Mouse (Mus musculus) monocyte, adult 2 months (primary cell): ENCODE measurements around the gene Fam122a.

Experiments
- DNase-seq, 2 experiments: peaks; one replicate each; pipeline ENCODE4 v3.0.0; 2022; ENCODE audit warnings: low spot score in 2 of 2, low read depth in 1 of 2

Gene Fam122a

GRCm38 (mm10) chr19:24490275-24490674 lies 13.1 kb upstream of the Fam122a start:
- no peak for DNase-seq

DNA sequence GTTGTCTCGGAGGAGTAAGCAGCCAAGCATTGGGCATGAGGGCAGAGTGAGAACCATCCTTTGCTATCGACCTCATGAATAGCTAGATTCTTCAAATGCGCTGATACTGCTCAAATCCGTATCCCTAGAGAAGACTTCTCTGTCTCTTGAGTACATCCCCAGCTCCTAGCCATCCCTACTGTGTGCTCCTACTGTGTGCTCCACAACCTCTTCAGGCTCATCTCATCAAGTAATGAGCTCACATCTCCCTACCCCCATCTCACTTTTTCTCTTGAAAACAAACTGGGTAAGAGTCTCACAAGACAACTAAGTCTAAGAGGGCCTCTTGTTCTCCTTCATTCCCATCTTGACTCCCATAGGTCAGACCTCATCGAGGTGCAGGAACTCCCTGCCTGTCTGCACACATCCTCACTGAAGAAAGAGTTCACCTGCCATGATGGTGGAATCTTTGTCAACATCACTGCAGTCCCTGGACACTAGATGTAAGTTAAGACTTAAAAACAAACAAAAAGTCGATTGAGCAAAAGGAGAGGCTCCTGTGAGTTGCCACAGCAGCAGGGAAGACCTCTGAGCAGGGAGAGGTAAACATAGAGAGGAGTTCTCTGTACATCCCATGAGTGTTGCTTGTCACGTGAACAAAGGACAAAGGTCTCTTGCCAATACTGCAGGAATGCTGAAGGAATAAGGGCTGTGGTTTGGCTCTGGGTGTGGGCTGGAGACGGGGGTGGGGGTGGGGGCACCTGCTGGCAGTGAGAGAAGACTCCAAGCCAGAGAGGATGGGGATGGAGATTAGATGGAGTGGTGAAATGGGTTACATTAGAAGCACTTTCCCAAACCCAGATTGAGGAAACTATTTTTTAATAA lies 9.5 kb upstream of the Fam122a start:
- DNase-seq: no peak

- no peak for DNase-seq
Observed at GRCm38 (mm10) chr19:24484612-24485194, 7.5 kb upstream of the Fam122a start.

DNA sequence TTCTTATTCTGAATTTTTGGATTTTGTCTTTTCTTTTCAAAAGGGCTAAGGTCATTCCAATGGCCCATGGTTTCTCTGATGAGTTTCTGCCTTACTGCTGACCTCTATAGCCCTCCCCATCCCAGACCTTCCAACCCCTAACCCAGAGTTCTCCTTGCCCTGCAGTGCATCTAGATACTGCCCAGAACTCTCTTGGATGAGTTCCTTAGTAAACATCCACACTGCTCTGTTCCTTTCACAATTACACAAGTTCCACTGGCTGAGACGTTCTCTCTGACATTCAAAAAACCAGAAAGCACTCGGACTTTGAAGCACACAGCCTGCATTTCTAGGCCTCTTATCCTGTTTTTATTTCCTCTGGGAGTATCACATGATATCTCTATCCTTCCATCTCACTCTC lies 3.8 kb upstream of the Fam122a start:
- DNase-seq: no peak

DNA sequence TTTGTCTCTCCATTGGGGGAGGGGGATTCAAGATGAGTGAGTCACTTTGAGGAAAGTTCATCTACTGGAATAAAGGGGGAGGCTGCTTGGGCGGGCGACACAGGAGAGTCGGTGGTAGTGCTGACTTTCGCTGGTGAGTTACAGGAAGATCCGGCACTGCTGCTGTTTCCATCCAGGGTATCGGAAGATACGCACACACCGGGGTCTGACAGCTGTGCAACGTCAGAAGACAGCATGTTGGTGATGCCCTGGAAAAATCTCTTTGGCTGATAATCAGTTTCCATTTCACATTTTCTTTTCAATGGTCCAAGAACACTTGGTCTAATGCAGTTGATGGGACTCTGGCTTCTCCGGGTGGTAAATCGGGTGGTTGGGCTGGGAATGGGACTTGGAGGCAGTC lies 695 bp downstream of the Fam122a start:
- no peak for DNase-seq

- DNase-seq: no peak
Observed at GRCm38 (mm10) chr19:24475281-24475680, 1.9 kb downstream of the Fam122a start.

DNA sequence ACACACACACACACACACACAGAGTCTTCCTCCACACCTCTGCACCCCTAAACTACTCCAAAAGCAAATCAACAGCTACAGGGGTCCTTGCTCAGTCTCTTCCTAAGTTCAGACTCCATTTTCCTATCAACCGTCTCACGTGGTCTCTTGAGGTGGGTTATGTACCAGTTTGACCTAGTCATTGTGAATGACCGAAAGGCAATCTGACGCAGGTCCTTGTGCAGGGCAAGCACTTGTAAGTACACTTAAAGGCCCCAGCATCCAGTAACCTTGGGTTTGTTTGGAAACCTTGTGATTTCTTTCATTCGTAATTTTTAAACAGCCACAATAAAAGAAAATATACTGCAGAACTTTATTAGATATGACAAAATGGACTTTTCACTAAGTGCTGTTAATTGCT lies 4.6 kb downstream of the Fam122a start:
- no peak for DNase-seq

DNA sequence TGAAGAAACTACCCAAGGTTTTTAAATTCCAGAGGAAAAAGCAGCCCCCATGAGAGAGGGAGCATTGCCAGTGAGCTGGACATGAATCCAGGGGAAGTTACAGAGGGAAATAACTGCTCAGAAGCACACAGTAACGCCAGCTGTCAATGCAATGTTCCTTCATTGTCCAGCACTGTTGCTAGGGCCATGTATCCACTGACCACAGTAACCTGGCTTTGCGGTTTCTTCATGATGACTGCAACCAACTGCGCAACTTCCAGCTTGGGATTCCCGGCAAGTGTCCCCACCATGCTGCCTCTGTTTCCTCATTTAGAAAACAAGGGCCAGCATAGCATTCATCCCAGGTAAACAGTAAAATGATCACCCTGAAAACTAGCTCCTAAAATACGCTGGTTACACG lies 5.6 kb downstream of the Fam122a start:
- DNase-seq: no peak

DNA sequence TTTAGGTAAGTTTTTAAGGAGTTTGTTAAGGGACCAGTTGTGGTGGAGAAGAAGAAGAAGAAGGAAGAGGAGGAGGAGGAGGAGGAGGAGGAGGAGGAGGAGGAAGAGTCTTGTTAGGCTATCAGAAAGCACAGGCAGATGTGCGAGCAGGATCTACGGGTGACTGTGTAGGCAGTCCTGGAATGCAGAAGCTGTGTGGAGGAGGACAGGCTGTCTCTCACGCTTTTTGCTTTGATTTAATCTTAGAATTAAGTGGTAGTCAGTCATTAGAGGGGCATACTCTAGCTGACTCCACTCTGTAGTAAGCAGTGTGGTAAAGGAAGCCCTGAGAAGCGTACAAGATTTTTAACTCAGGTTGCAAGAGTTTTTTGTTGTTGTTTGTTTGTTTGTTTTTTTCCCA lies 7.9 kb downstream of the Fam122a start:
- DNase-seq: no peak

DNA sequence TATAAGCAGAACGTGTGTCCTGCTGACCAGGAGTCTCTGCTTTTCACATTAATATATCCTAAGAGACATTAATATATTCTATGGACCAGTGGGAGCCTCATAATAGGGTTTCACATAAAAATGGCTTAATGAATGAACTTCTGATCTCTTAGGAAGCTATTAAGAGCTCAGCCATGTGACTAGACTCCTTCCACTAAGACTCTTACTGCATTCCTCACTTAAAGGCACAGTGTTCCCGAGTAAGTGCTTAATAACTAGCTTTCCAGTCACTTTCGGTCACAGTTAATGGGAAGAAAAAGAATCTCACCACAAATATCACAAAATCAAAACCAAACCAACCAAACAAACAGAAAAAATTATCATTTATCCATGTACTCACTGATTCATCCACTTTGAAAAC lies 8.5 kb downstream of the Fam122a start:
- DNase-seq: no peak

DNA sequence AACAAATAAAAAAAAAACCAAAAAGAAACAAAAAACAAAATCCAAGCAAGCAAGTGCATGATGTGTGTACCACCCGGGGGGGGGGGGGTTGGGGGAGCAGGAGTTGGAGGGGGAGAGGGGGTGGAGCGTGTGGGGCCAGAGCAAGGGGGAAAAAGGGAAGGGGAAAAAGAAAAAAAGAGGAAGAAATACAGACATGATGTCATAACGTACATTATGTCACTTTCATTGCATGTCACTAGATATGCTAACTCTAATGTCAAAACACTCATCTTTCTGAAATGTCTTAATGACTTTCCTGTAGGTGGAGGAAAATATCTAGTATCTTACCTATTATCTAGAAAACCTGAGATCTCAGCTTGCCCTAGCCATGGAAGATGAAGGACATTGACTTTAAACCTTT lies 14.1 kb downstream of the Fam122a start:
- DNase-seq: no peak

DNA sequence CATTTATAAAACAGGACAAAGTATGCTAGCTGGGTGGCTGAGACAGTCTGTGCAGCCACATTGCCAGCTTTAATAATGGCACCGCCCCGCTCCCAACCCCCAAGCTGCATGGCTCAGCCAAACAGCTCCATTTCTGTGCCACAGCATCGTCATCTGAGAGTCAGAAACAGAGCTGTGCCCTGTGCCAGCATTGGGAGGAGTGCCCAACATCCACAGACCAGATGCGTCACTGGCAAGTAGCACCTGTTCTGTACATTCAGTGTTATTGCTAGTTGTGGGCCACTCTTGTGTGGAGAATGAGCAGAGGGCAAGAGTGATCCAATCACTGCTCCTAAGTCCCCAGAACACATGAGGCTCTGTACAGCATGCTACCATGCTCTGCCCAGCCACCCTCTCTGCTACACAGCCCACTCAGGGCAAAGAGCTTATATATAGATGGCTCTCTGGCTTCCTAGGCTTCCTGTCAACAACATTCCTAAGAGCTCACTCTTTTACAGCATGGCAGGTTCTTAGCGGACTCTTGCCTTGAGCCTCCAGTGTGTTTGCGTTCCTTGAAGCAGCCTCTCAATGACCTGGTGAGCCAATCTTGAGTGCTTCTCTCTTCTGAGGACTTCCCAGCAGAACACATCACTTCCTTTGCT lies 20.4 kb downstream of the Fam122a start:
- DNase-seq: no peak

DNA sequence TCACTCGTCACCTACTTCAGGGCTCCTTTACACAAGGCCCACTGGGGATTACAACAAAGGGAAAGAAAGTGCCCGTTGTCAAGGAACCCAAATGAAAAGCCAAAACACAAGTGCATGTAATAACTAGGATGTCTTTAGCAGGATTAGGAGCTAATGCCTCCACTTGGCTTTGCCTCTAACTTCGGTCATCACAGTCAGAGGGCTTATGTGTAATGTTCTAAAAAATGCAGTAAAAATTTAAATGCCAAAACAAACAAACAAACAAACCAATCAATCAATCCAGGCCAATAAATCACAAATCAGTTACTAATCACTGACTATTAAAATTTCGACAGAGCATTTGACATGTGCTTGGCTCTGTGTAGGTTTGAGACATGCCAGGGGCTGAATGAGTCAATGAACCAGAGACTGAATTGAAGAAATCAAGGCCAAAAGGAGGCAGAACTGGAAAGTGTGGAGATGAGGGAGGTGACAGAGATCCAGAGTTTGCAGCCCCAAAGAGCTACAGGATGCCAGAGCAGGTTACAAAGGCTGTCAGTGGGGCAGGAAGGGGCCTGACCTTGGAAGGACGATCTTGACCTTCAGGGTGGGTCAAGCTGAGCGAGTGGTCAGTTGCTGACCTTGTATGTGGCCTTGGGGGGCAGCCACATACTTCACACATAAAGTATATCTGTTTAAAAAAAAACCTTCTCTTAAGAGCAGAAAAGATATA lies 21.8 kb downstream of the Fam122a start:
- no peak for DNase-seq

DNA sequence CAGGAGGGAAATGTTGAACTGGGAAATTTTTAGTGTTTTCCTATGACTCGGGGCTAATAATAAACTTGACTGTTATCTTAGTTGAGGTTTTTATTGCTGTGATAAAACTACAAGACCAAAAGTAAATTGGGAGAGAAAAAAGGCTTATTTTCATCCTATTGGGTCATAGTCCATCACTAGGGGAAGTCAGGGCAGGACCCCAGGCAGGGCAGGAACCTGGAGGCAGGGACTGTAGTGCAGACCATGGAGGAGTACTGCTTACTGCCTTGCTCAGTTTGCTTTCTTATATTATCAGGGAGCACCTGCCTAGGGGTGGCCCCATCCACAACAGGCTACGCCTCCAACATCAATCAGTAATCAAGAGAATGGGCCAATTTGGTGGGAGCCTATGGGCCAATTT lies 22.7 kb downstream of the Fam122a start:
- DNase-seq: no peak

DNA sequence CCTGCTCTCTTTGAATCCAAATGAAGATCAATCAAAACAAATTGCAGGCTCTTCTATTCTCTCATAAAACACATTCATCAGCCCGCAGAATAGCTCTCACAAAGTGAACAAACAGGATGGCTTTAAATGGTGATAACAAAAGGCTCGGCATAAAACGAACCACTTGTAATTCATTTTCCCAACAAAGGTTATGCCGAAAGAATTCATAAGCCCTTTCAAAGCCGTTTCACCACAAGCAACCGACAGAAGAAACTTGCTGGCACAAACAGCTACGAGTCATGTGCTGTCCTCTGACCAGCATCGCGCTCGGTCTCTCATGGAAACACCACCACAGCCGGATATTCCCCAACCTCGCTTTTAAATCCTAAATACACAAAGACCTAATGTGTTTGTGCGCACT lies 23.8 kb downstream of the Fam122a start:
- DNase-seq: no peak

GRCm38 (mm10) chr19:24452441-24452898 lies 24.7 kb downstream of the Fam122a start:
- DNase-seq: no peak

DNA sequence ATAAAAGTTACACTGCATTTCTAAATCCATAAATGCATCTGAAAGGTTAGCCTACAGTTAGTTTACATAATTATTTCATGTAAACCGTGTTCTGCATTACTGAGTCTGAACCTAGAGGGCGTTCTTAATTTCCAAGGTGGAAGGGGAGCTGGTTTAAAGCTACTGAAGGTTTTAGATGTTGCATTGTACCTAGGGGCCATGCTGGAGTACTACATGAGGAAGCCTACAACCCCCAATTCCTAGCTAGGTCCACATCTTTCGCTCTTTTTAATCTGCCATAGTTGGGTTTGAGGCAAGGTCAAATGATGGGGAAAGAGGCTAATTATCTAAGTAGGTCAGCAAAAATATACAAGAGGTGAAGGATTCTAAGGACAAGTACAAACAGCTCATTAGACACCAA lies 25.5 kb downstream of the Fam122a start:
- no peak for DNase-seq

DNA sequence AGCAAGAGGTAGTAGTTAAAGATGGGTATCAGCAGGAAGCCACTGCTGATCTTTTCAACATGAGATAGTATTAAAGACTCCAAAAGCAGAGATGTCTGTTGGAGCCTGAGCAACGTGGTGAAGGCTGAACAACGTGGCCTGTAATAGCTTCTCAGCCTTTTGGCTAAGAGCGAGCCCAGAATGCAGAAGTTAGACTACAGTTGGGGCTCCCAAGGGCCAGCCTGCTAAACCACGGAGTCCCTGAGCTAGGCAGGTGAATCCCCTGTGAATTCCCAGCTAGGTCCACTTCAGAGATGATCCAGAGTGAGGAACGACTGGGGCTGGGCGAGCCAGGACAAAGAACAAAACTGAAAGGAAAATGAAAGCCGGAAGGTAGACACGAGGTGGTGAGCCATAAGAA lies 26.4 kb downstream of the Fam122a start:
- DNase-seq: no peak

GRCm38 (mm10) chr19:24444322-24444721 lies 32.8 kb downstream of the Fam122a start:
- no peak for DNase-seq

DNA sequence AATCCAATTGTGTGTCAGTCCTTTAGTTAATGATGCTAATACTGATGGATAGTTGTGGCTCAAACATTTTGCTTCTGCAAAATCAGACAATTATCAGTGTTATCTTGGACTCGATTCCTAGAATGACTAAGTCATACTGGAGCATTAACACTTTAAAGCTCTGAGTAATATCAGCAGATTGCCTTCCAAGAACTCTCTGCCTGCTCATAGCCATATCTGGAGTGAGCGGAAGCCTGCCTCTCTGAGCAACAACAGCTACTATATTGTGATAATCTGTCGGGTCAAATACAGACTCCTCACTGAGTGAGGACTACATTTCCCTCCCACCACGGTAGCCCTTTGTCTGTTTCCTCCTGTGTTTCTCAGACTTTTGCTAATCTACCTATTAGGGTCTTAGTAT lies 37.4 kb downstream of the Fam122a start:
- no peak for DNase-seq

DNA sequence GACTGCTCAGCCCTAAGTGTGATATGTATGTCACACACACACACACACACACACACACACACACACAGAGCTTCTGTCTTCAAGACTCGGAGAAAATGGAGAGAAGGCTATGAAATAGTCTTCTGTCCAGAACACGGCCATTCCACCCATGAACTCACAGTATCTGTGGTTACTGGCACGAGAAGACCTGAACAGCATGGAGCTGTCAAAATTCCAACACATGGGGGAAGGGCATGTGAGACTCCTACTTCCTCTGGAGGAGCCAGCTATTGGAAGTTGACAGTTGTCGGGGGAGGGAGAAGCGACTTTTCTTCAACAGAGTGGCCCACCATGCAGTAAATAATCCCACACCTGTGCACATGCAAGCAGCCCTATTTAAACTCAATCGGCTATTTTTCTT lies 42.9 kb downstream of the Fam122a start:
- DNase-seq: no peak

GRCm38 (mm10) chr19:24432447-24432846 lies 44.7 kb downstream of the Fam122a start:
- DNase-seq: no peak
